Mouse (Mus musculus) liver, embryonic 14.5 days (tissue): ENCODE results near the gene Slco4a1. TPM values are rescaled to one million over a fixed set of nuclear protein-coding genes. Genes with fewer than 3 reads are reported as not detected.

Source experiments
- ATAC-seq: fragments of 200-750 bp; cut with Nextera tagmentation; 2 replicates; pipeline ENCODE4 v1.8.0; 2017; ENCODE audit warnings: moderate number of reproducible peaks, mild to moderate bottlenecking, moderate library complexity; ENCODE audit not compliant: insufficient read depth
- DNase-seq, 3 experiments: peaks; one replicate each; pipeline ENCODE4 v3.0.0-alpha.2; 2012 to 2013; ENCODE audit warnings: low read depth in 3 of 3, low spot score in 3 of 3
- H3K27ac ChIP-seq: fragments of 300-500 bp; sonication (generic); 2 replicates; pipeline ENCODE4 v1.5.1; 2014; ENCODE audit warnings: moderate library complexity, mild to moderate bottlenecking, control low read depth, inconsistent platforms
- H3K27me3 ChIP-seq: fragments of 300-500 bp; sonication (generic); 2 replicates; pipeline ENCODE4 v1.6.1; 2014; ENCODE audit warnings: mild to moderate bottlenecking, low read length, moderate library complexity; ENCODE audit not compliant: control insufficient read depth, insufficient read depth
- H3K36me3 ChIP-seq: fragments of 300-500 bp; sonication (generic); replicated peaks from 2 replicates; pipeline ENCODE4 v1.6.1; 2014; ENCODE audit warnings: low read depth; ENCODE audit not compliant: control insufficient read depth, insufficient read depth
- H3K4me1 ChIP-seq, 2 experiments: fragments of 200-500 bp in 1 of 2; fragments of 300-500 bp in 1 of 2; sonication (generic) in 1 of 2; replicated peaks; 2 replicates each; pipeline ENCODE4 v1.6.1; 2012 to 2014; ENCODE audit warnings: antibody characterized with exemption in 1 of 2, inconsistent platforms in 1 of 2, low read length in 1 of 2; ENCODE audit not compliant: control insufficient read depth in 2 of 2, insufficient read depth in 2 of 2
- H3K4me2 ChIP-seq: fragments of 300-500 bp; sonication (generic); 2 replicates; pipeline ENCODE4 v1.6.1; 2014; ENCODE audit warnings: low read depth, mild to moderate bottlenecking, control low read depth, moderate library complexity
- H3K4me3 ChIP-seq, 2 experiments: fragments of 200-500 bp in 1 of 2; fragments of 300-500 bp in 1 of 2; sonication (generic) in 1 of 2; 2 replicates each; pipeline ENCODE4 v1.5.1; 2012 to 2014; ENCODE audit warnings: low read depth in 2 of 2, low read length in 2 of 2, mild to moderate bottlenecking in 2 of 2, control low read depth in 1 of 2, inconsistent platforms in 1 of 2, moderate library complexity in 1 of 2; ENCODE audit not compliant: insufficient read depth in 1 of 2
- H3K9ac ChIP-seq: fragments of 300-500 bp; sonication (generic); replicated peaks from 2 replicates; pipeline ENCODE4 v1.6.1; 2014; ENCODE audit warnings: mild to moderate bottlenecking, control low read depth, moderate library complexity
- H3K9me3 ChIP-seq: fragments of 300-500 bp; sonication (generic); 2 replicates; pipeline ENCODE4 v1.6.1; 2016; ENCODE audit warnings: low read length, mixed read lengths; ENCODE audit not compliant: control insufficient read depth
- CTCF ChIP-seq: IDR thresholded peaks from 2 replicates; pipeline ENCODE4 v1.5.1; 2016; ENCODE audit warnings: antibody characterized with exemption, low read depth, control low read depth
- EP300 ChIP-seq: IDR thresholded peaks from 2 replicates; pipeline ENCODE4 v1.6.1; 2016; ENCODE audit warnings: antibody characterized with exemption, low read depth
- WGBS: fragments of 180-500 bp; shearing (Covaris S2); extraction: QIAGEN DNeasy Blood & Tissue Kit; methylation state at CpG from one replicate; pipeline ENCODE4 v1.1.7; 2014; ENCODE audit not compliant: insufficient replicate concordance; 5-methylcytosine and 5-hydroxymethylcytosine counted together
- polyA plus RNA-seq, 2 experiments: library from polyadenylated mRNA; depleted of rRNA in 1 of 2; stranded (reverse) in 1 of 2; unstranded in 1 of 2; fragments of >200 nt; fragmentation: Nextera tagmentation in 1 of 2; extraction: Ambion mirVana in 1 of 2; gene quantifications; 2 replicates each; pipeline versions ENCODE4 v1.2.1 to v1.2.3; 2012 to 2014

Gene Slco4a1
- polyA plus RNA-seq, 2 experiments: 0.28 to 0.65 TPM

- 52% methylated on average over 5 of the region's 5 CpGs for WGBS
- no peak overlapping the region for H3K9ac ChIP-seq
- H3K4me2 ChIP-seq: no peak overlapping the region
- H3K4me3 ChIP-seq: no peak overlapping the region
- no peaks in the 10 kb centered on the region for H3K9me3 ChIP-seq
- ATAC-seq (no peak), DNase-seq (no peak)
- H3K4me1 ChIP-seq: no peaks in the 10 kb centered on the region; a peak in 1 of 4 replicates
- TF ChIP-seq EP300 (no peak), CTCF (no peak)
- no peak overlapping the region for H3K27ac ChIP-seq
- no peaks in the 10 kb centered on the region for H3K36me3 ChIP-seq
- H3K27me3 ChIP-seq: no peaks in the 10 kb centered on the region
These were observed 54.8 kb downstream of the Slco4a1 start for GRCm38 (mm10) chr2:180510867-180511266.

GRCm38 (mm10) chr2:180511875-180512661 lies 56.0 kb downstream of the Slco4a1 start:
- TF ChIP-seq EP300: no peak
- no peak for TF ChIP-seq CTCF
- Histone ChIP-seq H3K27ac (no peak overlapping the region), H3K9ac (no peak overlapping the region), H3K36me3 (no peaks in the 10 kb centered on the region), H3K4me3 (no peak overlapping the region), H3K27me3 (no peaks in the 10 kb centered on the region), H3K9me3 (no peaks in the 10 kb centered on the region), H3K4me2 (no peak overlapping the region), H3K4me1 (no peaks in the 10 kb centered on the region; a peak in 1 of 4 replicates)
- DNase-seq (no peak), ATAC-seq (no peak)
- WGBS: 33% methylated on average over 13 of the region's 13 CpGs

GRCm38 (mm10) chr2:180513019-180513418 lies 57.0 kb downstream of the Slco4a1 start:
- no peak for DNase-seq

GRCm38 (mm10) chr2:180513835-180514234 lies 57.8 kb downstream of the Slco4a1 start:
- H3K9ac ChIP-seq: no peak overlapping the region
- ATAC-seq: no peak
- no peak for DNase-seq
- no peaks in the 10 kb centered on the region for H3K9me3 ChIP-seq
- H3K4me3 ChIP-seq: no peak overlapping the region
- no peaks in the 10 kb centered on the region for H3K27me3 ChIP-seq
- H3K4me1 ChIP-seq: no peaks in the 10 kb centered on the region; a peak in 1 of 4 replicates
- 34% methylated on average over 4 of the region's 4 CpGs for WGBS
- no peak for TF ChIP-seq CTCF
- no peaks in the 10 kb centered on the region for H3K36me3 ChIP-seq
- no peak overlapping the region for H3K27ac ChIP-seq
- no peak overlapping the region for H3K4me2 ChIP-seq

More at GRCm38 (mm10) chr2:180513019-180513418, 57.0 kb downstream of the Slco4a1 start:
- H3K4me1 ChIP-seq: no peaks in the 10 kb centered on the region; a peak in 1 of 4 replicates
- TF ChIP-seq CTCF (no peak), EP300 (no peak)
- no peaks in the 10 kb centered on the region for H3K9me3 ChIP-seq
- WGBS: 48% methylated on average over 3 of the region's 3 CpGs
- H3K27ac ChIP-seq: no peak overlapping the region
- no peak overlapping the region for H3K9ac ChIP-seq
- H3K27me3 ChIP-seq: no peaks in the 10 kb centered on the region
- H3K36me3 ChIP-seq: no peaks in the 10 kb centered on the region
- no peak for ATAC-seq
- no peak overlapping the region for H3K4me3 ChIP-seq
- H3K4me2 ChIP-seq: no peak overlapping the region

GRCm38 (mm10) chr2:180521437-180522221 lies 65.6 kb downstream of the Slco4a1 start:
- H3K9ac ChIP-seq: no peak overlapping the region
- H3K9me3 ChIP-seq: no peaks in the 10 kb centered on the region
- no peaks in the 10 kb centered on the region for H3K4me1 ChIP-seq
- no peak for TF ChIP-seq CTCF
- TF ChIP-seq EP300: no peak
- no peak for ATAC-seq
- H3K27me3 ChIP-seq: no peaks in the 10 kb centered on the region
- no peak for DNase-seq
- no peak overlapping the region for H3K27ac ChIP-seq
- 47% methylated on average over 5 of the region's 5 CpGs for WGBS
- no peaks in the 10 kb centered on the region for H3K36me3 ChIP-seq
- H3K4me2 ChIP-seq: no peak overlapping the region
- no peak overlapping the region for H3K4me3 ChIP-seq
